Mouse (Mus musculus) stomach, postnatal 0 days (tissue): ENCODE results near the gene Gm14597. TPM values are rescaled to one million over a fixed set of nuclear protein-coding genes. Genes with fewer than 3 reads are reported as not detected.

Experiments
- ATAC-seq: fragments of 200-750 bp; cut with Nextera tagmentation; 2 replicates; pipeline ENCODE4 v1.8.0; 2017; ENCODE audit not compliant: low FRiP score, low TSS enrichment
- DNase-seq: peaks from one replicate; pipeline ENCODE4 v3.0.0-alpha.2; 2016; ENCODE audit warnings: low spot score
- H3K27ac ChIP-seq: fragments of 300-500 bp; sonication (generic); replicated peaks from 2 replicates; pipeline ENCODE4 v1.5.1; 2014; ENCODE audit warnings: mild to moderate bottlenecking, control low read depth
- H3K27me3 ChIP-seq: fragments of 300-500 bp; sonication (generic); 2 replicates; pipeline ENCODE4 v1.6.1; 2014; ENCODE audit warnings: low read length; ENCODE audit not compliant: control insufficient read depth, insufficient read depth
- H3K36me3 ChIP-seq: fragments of 300-500 bp; sonication (generic); 2 replicates; pipeline ENCODE4 v1.6.1; 2014; ENCODE audit warnings: low read length, mixed read lengths; ENCODE audit not compliant: control insufficient read depth, insufficient read depth
- H3K4me1 ChIP-seq: fragments of 300-500 bp; sonication (generic); replicated peaks from 2 replicates; pipeline ENCODE4 v1.6.1; 2014; ENCODE audit warnings: antibody characterized with exemption; ENCODE audit not compliant: control insufficient read depth, insufficient read depth
- H3K4me2 ChIP-seq: fragments of 300-500 bp; sonication (generic); replicated peaks from 2 replicates; pipeline ENCODE4 v1.6.1; 2014; ENCODE audit warnings: low read depth, mild to moderate bottlenecking, control low read depth, moderate library complexity
- H3K4me3 ChIP-seq: fragments of 300-500 bp; sonication (generic); 2 replicates; pipeline ENCODE4 v1.5.1; 2014; ENCODE audit warnings: low read depth, low read length, control low read depth
- H3K9ac ChIP-seq: fragments of 300-500 bp; sonication (generic); 2 replicates; pipeline ENCODE4 v1.6.1; 2014; ENCODE audit warnings: mild to moderate bottlenecking, low read length, control low read depth, mixed read lengths
- H3K9me3 ChIP-seq: fragments of 300-500 bp; sonication (generic); 2 replicates; pipeline ENCODE4 v1.6.1; 2016; ENCODE audit warnings: low read length; ENCODE audit not compliant: control insufficient read depth
- EP300 ChIP-seq: optimal IDR thresholded peaks from 2 replicates; pipeline ENCODE3; 2016; ENCODE audit warnings: antibody characterized with exemption
- WGBS: fragments of 180-500 bp; shearing (Covaris S2); extraction: QIAGEN DNeasy Blood & Tissue Kit; methylation state at CpG from one replicate; pipeline ENCODE4 v1.1.7; 2014; 5-methylcytosine and 5-hydroxymethylcytosine counted together
- polyA plus RNA-seq: library from polyadenylated mRNA; unstranded; fragments of >200 nt; fragmentation: Nextera tagmentation; extraction: Ambion mirVana; gene quantifications from 2 replicates; pipeline ENCODE4 v1.2.1, GENCODE M21; 2015

Gm14597 gene
- polyA plus RNA-seq, 1 experiment from 2014 or later = not detected

DNA sequence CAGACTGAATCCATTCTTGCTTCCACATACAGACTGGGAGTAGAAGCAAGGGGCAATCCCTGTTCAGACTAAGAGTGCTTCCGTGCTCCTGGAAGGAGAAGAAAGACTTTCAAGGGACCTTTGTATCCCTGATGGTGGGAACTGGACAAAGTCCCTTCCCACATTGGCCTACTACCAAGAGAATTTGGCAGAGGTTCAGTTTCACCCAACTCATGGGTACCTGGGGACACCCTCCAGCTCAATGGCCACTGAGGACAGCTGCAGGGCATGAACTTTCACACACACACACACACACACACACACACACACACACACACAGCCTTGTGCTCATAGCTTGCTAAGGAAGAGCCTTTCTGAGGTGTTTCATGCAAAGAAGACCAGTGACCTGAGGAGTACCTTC lies 29.5 kb downstream of the Gm14597 start:
- TF ChIP-seq EP300 = no peak
- no peak overlapping the region for H3K27ac ChIP-seq
- no peak overlapping the region for H3K9ac ChIP-seq
- H3K4me3 ChIP-seq = no peak overlapping the region
- no peaks in the 10 kb centered on the region for H3K4me1 ChIP-seq
- no peak overlapping the region for H3K4me2 ChIP-seq
- WGBS = 57% methylated on average over 1 of the region's 1 CpGs
- ATAC-seq (no peak), DNase-seq (no peak)
- H3K27me3 ChIP-seq = no peaks in the 10 kb centered on the region
- no peaks in the 10 kb centered on the region for H3K36me3 ChIP-seq
- H3K9me3 ChIP-seq = no peaks in the 10 kb centered on the region

Other genes with a start within 250 kb of the Gm14597 start
- 28.9 and 30.0 TPM in 2 replicates for gene Mospd1, start 238.5 kb downstream of the Gm14597 start, polyA plus RNA-seq
- not detected in 2 replicates for gene Etd, start 174.1 kb downstream of the Gm14597 start, polyA plus RNA-seq
- 20.0 and 23.6 TPM in 2 replicates for gene Rtl8c, start 947 bp downstream of the Gm14597 start, polyA plus RNA-seq
- 43.9 and 47.6 TPM in 2 replicates for gene Rtl8a, start 34.7 kb upstream of the Gm14597 start, polyA plus RNA-seq
- 37.0 and 41.6 TPM in 2 replicates for gene Rtl8b, start 61.4 kb upstream of the Gm14597 start, polyA plus RNA-seq
- gene 4930502E18Rik, start 115.8 kb upstream of the Gm14597 start, polyA plus RNA-seq = 0.06 and 0.08 TPM in 2 replicates
- gene 1700013H16Rik, start 148.9 kb upstream of the Gm14597 start, polyA plus RNA-seq = not detected in 2 replicates
- not detected in 2 replicates for gene Zfp36l3, start 167.4 kb upstream of the Gm14597 start, polyA plus RNA-seq
- 2.3 TPM in 2 replicates for gene Xlr, start 188.7 kb upstream of the Gm14597 start, polyA plus RNA-seq